Mouse (Mus musculus) adipose tissue, adult 10 weeks (tissue): ENCODE data around the gene Kxd1. TPM values are rescaled to one million over a fixed set of nuclear protein-coding genes. Genes with fewer than 3 reads are reported as not detected.

Experiments used
- polyA plus RNA-seq: library from polyadenylated mRNA; stranded (reverse); fragments of 350-450 nt; fragmentation: Illumina TruSeq; extraction: RNeasy Lipid Tissue Mini Kit (QIAGEN cat#74804); gene quantifications from one replicate; pipeline ENCODE4 v1.2.3, GENCODE M21; 2014; ENCODE audit warnings: low read depth, low replicate concordance

Kxd1 gene
- polyA plus RNA-seq = 67.9 TPM

GRCm38 (mm10) chr8:70527512-70528181, at the start of gene Kxd1, which contains the start of gene Fkbp8:
Kxd1 (minus strand) TSS chr8:70527956.
Fkbp8 (plus strand) TSS chr8:70527724.

DNA sequence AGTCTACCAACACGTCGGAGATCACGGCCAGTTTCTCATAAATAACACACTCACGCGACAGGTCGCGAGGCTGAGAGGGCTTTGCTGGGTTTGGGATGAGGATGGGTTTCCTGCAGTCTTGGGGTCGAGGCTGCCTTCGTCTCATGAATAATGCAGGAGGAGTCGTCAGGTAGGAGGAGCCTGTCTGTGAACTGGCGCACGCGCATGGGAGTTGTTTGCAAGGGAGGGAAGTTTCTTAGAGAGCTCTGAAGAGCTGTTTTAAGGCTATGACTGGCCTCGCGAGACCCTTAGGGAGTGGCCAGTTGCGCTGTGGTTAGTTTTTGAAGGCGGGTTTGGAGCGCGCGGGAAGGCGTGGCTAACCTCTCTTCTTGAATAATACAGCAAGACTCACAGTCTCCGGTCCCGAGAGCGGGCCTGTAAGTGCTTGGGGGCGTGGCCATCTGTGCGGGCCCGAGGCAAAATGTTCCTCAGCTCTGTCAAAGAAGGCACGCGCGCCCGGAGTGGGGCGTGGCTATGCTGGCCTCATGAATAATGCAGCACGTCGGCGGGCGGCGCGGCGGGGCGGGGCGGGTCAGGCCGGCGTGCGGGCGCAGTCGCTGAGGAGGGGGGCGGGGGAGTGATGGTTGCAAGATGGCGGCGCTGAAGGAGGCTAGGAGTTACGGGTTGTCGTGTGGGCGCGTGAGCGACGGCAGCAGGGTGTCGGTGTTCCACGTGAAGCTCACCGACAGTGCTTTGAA, 11.5 kb upstream of the Kxd1 start, which contains the start of gene Ell:
Gene Ell, plus strand, starts transcription at position 381 of the 737 bp plus-strand sequence.

GRCm38 (mm10) chr8:70510228-70510915, 17.4 kb downstream of the Kxd1 start, which contains the start of gene Uba52:
Uba52 (minus strand) TSS chr8:70510801.

DNA sequence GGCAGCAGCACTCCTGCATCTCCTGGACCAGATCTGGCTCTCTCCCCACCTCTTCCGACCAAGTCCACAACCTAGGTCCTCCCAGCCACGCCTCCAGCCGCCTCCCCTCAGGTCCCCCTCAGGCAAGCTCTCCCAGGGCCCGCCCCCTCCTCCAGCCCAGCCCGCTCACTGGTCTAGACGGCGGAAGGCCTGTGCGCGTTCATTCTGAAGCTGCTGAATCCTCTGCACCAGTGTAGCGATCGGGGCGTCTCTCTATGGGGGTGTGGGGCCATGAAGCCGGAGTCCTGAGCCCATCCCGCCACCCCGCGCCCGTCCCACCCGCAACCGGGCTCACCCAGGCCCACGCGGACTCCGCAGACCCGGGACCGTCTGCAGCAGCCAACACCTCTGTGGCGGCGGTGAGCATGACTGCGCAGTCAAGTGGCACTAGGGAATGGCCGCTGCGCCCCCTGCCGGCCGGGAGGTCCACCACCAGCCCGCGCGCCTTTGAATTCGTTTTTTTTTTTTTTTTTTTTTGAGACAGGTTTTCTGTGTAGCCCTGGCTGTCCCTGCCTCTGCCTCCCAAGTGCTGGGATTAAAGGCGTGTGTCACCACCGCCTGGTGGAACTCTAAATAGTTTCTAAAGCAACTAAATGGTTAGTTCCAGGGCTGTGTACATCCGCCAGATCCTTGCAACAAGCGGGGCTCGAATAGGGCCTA, 21.3 kb downstream of the Kxd1 start, which contains the start of gene Rex1bd:
Gene Rex1bd, minus strand, starts transcription at position 425 of the 699 bp plus-strand sequence.

GRCm38 (mm10) chr8:70492664-70493640, 34.8 kb downstream of the Kxd1 start, which contains the start of gene Crlf1:
Crlf1 (plus strand) TSS chr8:70493158.

GRCm38 (mm10) chr8:70486941-70487520, 40.7 kb downstream of the Kxd1 start, which contains the start of gene Tmem59l:
Tmem59l (minus strand) TSS chr8:70487358.

DNA sequence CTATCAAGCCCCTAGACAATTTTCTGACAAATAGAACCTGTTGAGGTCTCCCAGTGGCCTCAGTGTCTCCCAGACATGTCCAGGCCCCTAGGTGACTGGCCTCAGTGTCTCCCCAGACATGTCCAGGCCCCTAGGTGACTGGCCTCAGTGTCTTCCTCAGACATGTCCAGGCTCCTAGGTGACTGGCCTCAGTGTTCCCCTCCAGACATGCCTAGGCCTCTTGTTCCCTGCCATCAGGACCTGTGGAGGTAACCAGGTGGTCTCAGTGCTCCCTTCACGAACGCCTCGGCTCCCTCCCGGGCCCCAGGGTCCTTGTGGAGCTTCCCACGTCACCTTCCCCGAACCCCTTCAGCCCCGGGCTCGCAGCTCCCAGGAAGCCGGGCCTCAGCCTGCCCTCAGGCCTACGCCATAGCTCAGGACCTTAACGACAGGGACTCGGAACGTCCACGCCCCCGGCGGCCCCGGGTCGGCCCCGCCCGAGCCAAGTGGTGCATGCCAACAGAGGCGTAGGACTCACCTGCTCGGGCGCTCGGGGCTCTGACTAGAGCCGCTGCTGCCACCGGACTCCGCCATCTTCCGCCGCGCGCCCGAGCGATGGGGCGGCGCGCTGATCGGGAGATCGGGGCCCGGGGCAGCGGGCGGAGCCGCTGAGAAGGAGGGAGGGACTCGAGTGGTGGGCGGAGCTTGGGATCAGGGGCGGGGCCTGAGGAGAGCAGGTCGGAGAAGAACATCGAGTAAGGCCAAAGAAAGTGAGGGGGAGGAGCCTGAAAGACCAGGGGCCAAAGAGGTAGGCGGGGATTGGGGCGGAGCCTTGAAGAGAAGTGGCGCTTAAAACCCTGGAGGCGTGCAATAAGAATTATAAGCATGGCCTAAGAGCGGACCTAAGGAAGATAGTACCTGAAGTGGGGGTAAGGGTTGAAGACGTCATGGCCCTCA, 51.2 kb downstream of the Kxd1 start, which contains the start of gene Klhl26:
Gene Klhl26, minus strand, starts transcription at position 636 of the 936 bp plus-strand sequence.

Other genes starting within 250 kb of the Kxd1 start
- 43.4 TPM for gene Homer3, start 245.1 kb downstream of the Kxd1 start, polyA plus RNA-seq
- 40.2 TPM for gene Ddx49, start 225.5 kb downstream of the Kxd1 start, polyA plus RNA-seq
- gene Cope, start 225.4 kb downstream of the Kxd1 start, polyA plus RNA-seq = 186 TPM
- 0.63 TPM for gene Cers1, start 212.2 kb downstream of the Kxd1 start, polyA plus RNA-seq
- 0.31 TPM for gene Gdf1, start 198.1 kb downstream of the Kxd1 start, polyA plus RNA-seq
- 31.4 TPM for gene Upf1, start 174.7 kb downstream of the Kxd1 start, polyA plus RNA-seq
- gene Comp, start 154.4 kb downstream of the Kxd1 start, polyA plus RNA-seq = 6.3 TPM
- 15.7 TPM for gene Crtc1, start 88.4 kb downstream of the Kxd1 start, polyA plus RNA-seq
- gene Klhl26, start 51.0 kb downstream of the Kxd1 start, polyA plus RNA-seq = 20.7 TPM
- 0.74 TPM for gene Tmem59l, start 40.6 kb downstream of the Kxd1 start, polyA plus RNA-seq
- 2.1 TPM for gene Crlf1, start 34.8 kb downstream of the Kxd1 start, polyA plus RNA-seq
- gene Rex1bd, start 21.2 kb downstream of the Kxd1 start, polyA plus RNA-seq = 92.5 TPM
- gene Uba52, start 17.2 kb downstream of the Kxd1 start, polyA plus RNA-seq = 1,821 TPM
- 255 TPM for gene Fkbp8, start 232 bp downstream of the Kxd1 start, polyA plus RNA-seq
- gene Ell, start 11.5 kb upstream of the Kxd1 start, polyA plus RNA-seq = 20.8 TPM
- gene Isyna1, start 66.4 kb upstream of the Kxd1 start, polyA plus RNA-seq = 351 TPM
- 112 TPM for gene Ssbp4, start 80.9 kb upstream of the Kxd1 start, polyA plus RNA-seq
- 5.1 TPM for gene Lrrc25, start 88.2 kb upstream of the Kxd1 start, polyA plus RNA-seq
- gene Gdf15, start 104.5 kb upstream of the Kxd1 start, polyA plus RNA-seq = 1.2 TPM
- gene Pgpep1, start 132.4 kb upstream of the Kxd1 start, polyA plus RNA-seq = 54.4 TPM
- 67.6 TPM for gene Lsm4, start 145.3 kb upstream of the Kxd1 start, polyA plus RNA-seq
- 72.1 TPM for gene Jund, start 171.0 kb upstream of the Kxd1 start, polyA plus RNA-seq
- gene Iqcn, start 175.5 kb upstream of the Kxd1 start, polyA plus RNA-seq = 4.9 TPM
- not detected for gene Gm3336, start 190.6 kb upstream of the Kxd1 start, polyA plus RNA-seq
- gene Pde4c, start 195.8 kb upstream of the Kxd1 start, polyA plus RNA-seq = 5.3 TPM
- gene Rab3a, start 226.7 kb upstream of the Kxd1 start, polyA plus RNA-seq = 27.6 TPM
- 52.2 TPM for gene Mpv17l2, start 233.0 kb upstream of the Kxd1 start, polyA plus RNA-seq
- 38.8 TPM for gene Pik3r2, start 248.8 kb upstream of the Kxd1 start, polyA plus RNA-seq